7 mouse cellular contexts compared by ENCODE assay signal in the genomic region with DNA sequence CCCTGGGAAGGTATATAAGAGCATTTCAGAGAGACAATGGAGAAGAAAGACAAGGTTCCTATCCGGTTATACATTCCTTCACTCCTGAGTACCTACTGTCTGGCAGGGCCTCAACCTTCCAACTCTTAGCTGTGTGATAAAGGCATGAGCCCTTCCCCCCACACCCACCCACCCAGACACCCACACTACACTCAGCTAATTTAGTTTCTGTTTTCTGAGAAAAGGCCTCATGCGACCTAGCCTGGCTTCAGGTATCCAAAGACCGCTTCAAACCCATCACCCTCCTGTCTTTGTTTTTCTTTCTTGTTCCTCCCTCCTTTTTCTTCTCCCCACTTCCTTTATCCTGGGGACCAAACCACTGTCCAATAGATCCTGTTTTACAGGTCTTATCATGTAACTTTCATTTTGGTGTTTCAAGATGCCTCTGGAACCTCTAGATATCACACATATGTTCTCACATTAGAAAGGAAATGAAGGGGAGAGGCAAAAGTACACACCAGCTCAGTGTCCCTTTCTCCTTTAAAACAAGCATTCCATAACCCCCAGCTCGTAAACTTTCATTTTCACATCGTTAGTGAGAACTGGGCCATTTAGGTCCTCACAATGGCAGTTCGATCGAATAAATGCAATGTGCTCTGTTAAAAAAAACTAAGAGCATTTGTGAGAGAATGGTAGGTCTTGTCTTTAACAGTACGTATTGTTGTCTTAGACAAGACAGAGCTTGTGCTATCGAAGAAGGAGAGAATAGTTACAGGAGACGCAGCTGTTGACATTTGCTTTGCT. TPM values are rescaled to one million over a fixed set of nuclear protein-coding genes. Genes with fewer than 3 reads are reported as not detected.
DNase-seq lines count a peak whose midpoint lies in the region; ATAC-seq and TF ChIP-seq lines count a peak whose summit lies in the region.

No protein-coding gene starts in this region.

- no peak for TF ChIP-seq EP300 in lung, postnatal 0 days (IDR thresholded peaks at IDR 0.05)

- H3K9ac ChIP-seq in lung, postnatal 0 days (replicated peaks; ENCODE audit: low read depth): no peak overlapping the region
- H3K9ac ChIP-seq in limb, embryonic 12.5 days (replicated peaks): 0 out of 2 replicates have a peak overlapping the region, but pooled peaks have one; percentile 24
- H3K9ac ChIP-seq in neural tube, embryonic 15.5 days (replicated peaks): no peak overlapping the region

- no peak overlapping the region for H3K4me2 ChIP-seq in lung, postnatal 0 days (replicated peaks; ENCODE audit: low read depth, low read length)
- peak overlapping the region; percentile 58 for H3K4me2 ChIP-seq in limb, embryonic 12.5 days
- H3K4me2 ChIP-seq in neural tube, embryonic 15.5 days: peak overlapping the region; percentile 81

- H3K27ac ChIP-seq in lung, postnatal 0 days (ENCODE audit: low read length): peak overlapping the region; percentile 68
- no peak overlapping the region for H3K27ac ChIP-seq in forebrain, embryonic 10.5 days
- no peak overlapping the region for H3K27ac ChIP-seq in limb, embryonic 12.5 days
- peak overlapping the region; percentile 99; the same call in 1 of the 2 replicates for H3K27ac ChIP-seq in neural tube, embryonic 15.5 days (replicated peaks)

- WGBS in lung, postnatal 0 days: 80% methylated on average over 10 of the region's 10 CpGs
- 87% methylated on average over 10 of the region's 10 CpGs for WGBS in forebrain, embryonic 10.5 days
- 74% methylated on average over 10 of the region's 10 CpGs for WGBS in limb, embryonic 12.5 days
- 79% methylated on average over 10 of the region's 10 CpGs for WGBS in neural tube, embryonic 15.5 days

- H3K4me1 ChIP-seq in lung, postnatal 0 days (ENCODE audit: insufficient read depth, low read depth, low read length): peaks cover 13% of the 10 kb centered on the region; the same call in 1 of the 2 replicates
- peaks cover 30% of the 10 kb centered on the region for H3K4me1 ChIP-seq in forebrain, embryonic 10.5 days
- H3K4me1 ChIP-seq in limb, embryonic 12.5 days (replicated peaks): peaks cover 30% of the 10 kb centered on the region
- H3K4me1 ChIP-seq in neural tube, embryonic 15.5 days: peaks cover 20% of the 10 kb centered on the region

- H3K9me3 ChIP-seq in lung, postnatal 0 days (ENCODE audit: low read length): no peaks in the 10 kb centered on the region
- no peaks in the 10 kb centered on the region for H3K9me3 ChIP-seq in forebrain, embryonic 10.5 days
- H3K9me3 ChIP-seq in limb, embryonic 12.5 days: no peaks in the 10 kb centered on the region
- no peaks in the 10 kb centered on the region for H3K9me3 ChIP-seq in neural tube, embryonic 15.5 days (replicated peaks)

- no peak for ATAC-seq in lung, postnatal 0 days
- ATAC-seq in limb, embryonic 12.5 days (ENCODE audit: insufficient number of reproducible peaks, insufficient read depth, low FRiP score, low TSS enrichment, low read depth): no peak
- ATAC-seq in neural tube, embryonic 15.5 days (ENCODE audit: low FRiP score): no peak

- no peaks in the 10 kb centered on the region for H3K36me3 ChIP-seq in lung, postnatal 0 days (ENCODE audit: insufficient read depth, low read length)
- H3K36me3 ChIP-seq in forebrain, embryonic 10.5 days (replicated peaks): no peaks in the 10 kb centered on the region
- no peaks in the 10 kb centered on the region for H3K36me3 ChIP-seq in limb, embryonic 12.5 days
- no peaks in the 10 kb centered on the region for H3K36me3 ChIP-seq in neural tube, embryonic 15.5 days

- intact Hi-C loops in gastrocnemius, postnatal 14 days (cut with DNase I; ENCODE audit: low total_unique reads): loop anchor here (5.0 kb wide), 1 partner anchor 269 kb away; no protein-coding TSS in a partner anchor

- no peak for DNase-seq in lung, postnatal 0 days (ENCODE audit: low spot score)
- DNase-seq in lung, postnatal 14 days: no peak
- DNase-seq in forebrain, embryonic 10.5 days (ENCODE audit: extremely low spot score, low spot score): no peak
- no peak for DNase-seq in gastrocnemius, postnatal 14 days
- no peak for DNase-seq in urinary bladder, adult 18-20 months (ENCODE audit: low spot score in 2 of 2)

- TF ChIP-seq CTCF in lung, postnatal 0 days (IDR thresholded peaks at IDR 0.05): no peak

- no peak overlapping the region for H3K4me3 ChIP-seq in lung, postnatal 0 days (ENCODE audit: low read depth, low read length)
- peak overlapping the region; percentile 83 for H3K4me3 ChIP-seq in forebrain, embryonic 10.5 days
- peak overlapping the region; percentile 90 for H3K4me3 ChIP-seq in limb, embryonic 12.5 days (replicated peaks)
- peak overlapping the region; percentile 90 for H3K4me3 ChIP-seq in neural tube, embryonic 15.5 days (replicated peaks)

- no peaks in the 10 kb centered on the region for H3K27me3 ChIP-seq in lung, postnatal 0 days (replicated peaks; ENCODE audit: insufficient read depth, low read length)
- H3K27me3 ChIP-seq in forebrain, embryonic 10.5 days (ENCODE audit: poor library complexity, severe bottlenecking): no peaks in the 10 kb centered on the region
- H3K27me3 ChIP-seq in limb, embryonic 12.5 days: no peaks in the 10 kb centered on the region
- no peaks in the 10 kb centered on the region for H3K27me3 ChIP-seq in neural tube, embryonic 15.5 days (replicated peaks)

RNA-seq across cellular contexts. Expression of a gene that starts 1.1 kb away (rescaled TPM):
- polyA plus RNA-seq in lung, postnatal 0 days (2015; fragmentation: Nextera tagmentation; extraction: Ambion mirVana): 173 and 175 TPM in 2 replicates
- 57.5 and 58.6 TPM in 2 replicates for polyA plus RNA-seq in forebrain, embryonic 10.5 days (2016; fragmentation: Nextera tagmentation; extraction: Ambion mirVana)
- polyA plus RNA-seq in limb, embryonic 12.5 days (2016; fragmentation: Nextera tagmentation; extraction: Ambion mirVana): 101 and 103 TPM in 2 replicates
- polyA plus RNA-seq in neural tube, embryonic 15.5 days (2015; fragmentation: Nextera tagmentation; extraction: Ambion mirVana): 114 TPM in 2 replicates
- total RNA-seq in gastrocnemius, postnatal 14 days (2021): 100 to 1,000 TPM; 269 to 286 TPM

RNA-seq across cellular contexts. Expression of a gene that starts 39.5 kb away (rescaled TPM):
- polyA plus RNA-seq in lung, postnatal 0 days (2015; fragmentation: Nextera tagmentation; extraction: Ambion mirVana): 8.9 and 9.9 TPM in 2 replicates
- not detected in 2 replicates for polyA plus RNA-seq in forebrain, embryonic 10.5 days (2016; fragmentation: Nextera tagmentation; extraction: Ambion mirVana)
- 0.15 and 0.20 TPM in 2 replicates for polyA plus RNA-seq in limb, embryonic 12.5 days (2016; fragmentation: Nextera tagmentation; extraction: Ambion mirVana)
- 0.27 and 0.79 TPM in 2 replicates for polyA plus RNA-seq in neural tube, embryonic 15.5 days (2015; fragmentation: Nextera tagmentation; extraction: Ambion mirVana)
- total RNA-seq in gastrocnemius, postnatal 14 days (2021): under 1 TPM; 0.06 to 0.09 TPM

Comparison
In these comparisons a context has a peak if more than half of its experiments do, and no peak if none do; other contexts are left out.
1. H3K27ac ChIP-seq: peak in lung, postnatal 0 days (single experiment) and neural tube, embryonic 15.5 days (single experiment); none in forebrain, embryonic 10.5 days (single experiment) and limb, embryonic 12.5 days (single experiment).